Mouse (Mus musculus) limb, embryonic 13.5 days (tissue): ENCODE results near the gene Tmem185a. TPM values are rescaled to one million over a fixed set of nuclear protein-coding genes. Genes with fewer than 3 reads are reported as not detected.

Experiments
- polyA plus RNA-seq: library from polyadenylated mRNA; unstranded; fragments of >200 nt; fragmentation: Nextera tagmentation; extraction: Ambion mirVana; gene quantifications from 2 replicates; pipeline ENCODE4 v1.2.1, GENCODE M21; 2015

The Tmem185a gene
- polyA plus RNA-seq, 1 experiment from 2014 or later, result 42.5 TPM

Other genes starting within 250 kb of the Tmem185a start
- gene Ids, start 112.1 kb downstream of the Tmem185a start, polyA plus RNA-seq, result 4.1 TPM in 2 replicates
- gene 1110012L19Rik, start 91.3 kb downstream of the Tmem185a start, polyA plus RNA-seq, result 27.8 and 30.1 TPM in 2 replicates